Mouse (Mus musculus) embryonic facial prominence, embryonic 11.5 days (tissue): ENCODE measurements around the gene Tmem45b. TPM values are rescaled to one million over a fixed set of nuclear protein-coding genes. Genes with fewer than 3 reads are reported as not detected.

Source experiments
- ATAC-seq: fragments of 200-750 bp; cut with Nextera tagmentation; replicated peaks from 2 replicates; pipeline ENCODE4 v1.8.0; 2017; ENCODE audit warnings: low read depth; ENCODE audit not compliant: insufficient number of reproducible peaks, low FRiP score, low TSS enrichment
- DNase-seq: peaks from one replicate; pipeline ENCODE4 v3.0.0-alpha.2; 2015; ENCODE audit warnings: low spot score
- H3K27ac ChIP-seq: fragments of 300-500 bp; sonication (generic); replicated peaks from 2 replicates; pipeline ENCODE4 v1.5.1; 2014; ENCODE audit warnings: mild to moderate bottlenecking, low read depth, low read length, control low read depth
- H3K27me3 ChIP-seq: fragments of 300-500 bp; sonication (generic); 2 replicates; pipeline ENCODE4 v1.6.1; 2014; ENCODE audit warnings: mild to moderate bottlenecking, low read length, moderate library complexity, mixed read lengths; ENCODE audit not compliant: control insufficient read depth, insufficient read depth
- H3K36me3 ChIP-seq: fragments of 300-500 bp; sonication (generic); replicated peaks from 2 replicates; pipeline ENCODE4 v1.6.1; 2014; ENCODE audit warnings: low read depth, mild to moderate bottlenecking, low read length, moderate library complexity, mixed read lengths; ENCODE audit not compliant: control insufficient read depth, insufficient read depth
- H3K4me1 ChIP-seq: fragments of 300-500 bp; sonication (generic); 2 replicates; pipeline ENCODE4 v1.6.1; 2014; ENCODE audit warnings: low read length, mixed read lengths; ENCODE audit not compliant: control insufficient read depth, insufficient read depth
- H3K4me2 ChIP-seq: fragments of 300-500 bp; sonication (generic); 2 replicates; pipeline ENCODE4 v1.6.1; 2014; ENCODE audit warnings: low read depth, mild to moderate bottlenecking, control low read depth, low read length, moderate library complexity
- H3K4me3 ChIP-seq: fragments of 300-500 bp; sonication (generic); 2 replicates; pipeline ENCODE4 v1.5.1; 2014; ENCODE audit warnings: low read depth, low read length, control low read depth
- H3K9ac ChIP-seq: fragments of 300-500 bp; sonication (generic); replicated peaks from 2 replicates; pipeline ENCODE4 v1.6.1; 2014; ENCODE audit warnings: mild to moderate bottlenecking, control low read depth, low read length
- H3K9me3 ChIP-seq: fragments of 300-500 bp; sonication (generic); replicated peaks from 2 replicates; pipeline ENCODE4 v1.6.1; 2016; ENCODE audit warnings: mild to moderate bottlenecking, low read length, inconsistent platforms, mixed read lengths; ENCODE audit not compliant: control insufficient read depth
- WGBS: fragments of 180-500 bp; shearing (Covaris S2); extraction: QIAGEN DNeasy Blood & Tissue Kit; methylation state at CpG from one replicate; pipeline ENCODE4 v1.1.7; 2014; 5-methylcytosine and 5-hydroxymethylcytosine counted together
- polyA plus RNA-seq: library from polyadenylated mRNA; unstranded; fragments of >200 nt; fragmentation: Nextera tagmentation; extraction: Ambion mirVana; gene quantifications from 2 replicates; pipeline ENCODE4 v1.2.1, GENCODE M21; 2014

Gene Tmem45b
- polyA plus RNA-seq, 1 experiment from 2014 or later, result 0.11 TPM

- WGBS, result 70% methylated on average over 5 of the region's 5 CpGs
- ATAC-seq (no peak), DNase-seq (no peak)
- Histone ChIP-seq H3K27ac (no peak overlapping the region), H3K9me3 (no peaks in the 10 kb centered on the region), H3K4me3 (no peak overlapping the region), H3K9ac (no peak overlapping the region), H3K36me3 (no peaks in the 10 kb centered on the region), H3K27me3 (no peaks in the 10 kb centered on the region), H3K4me1 (no peaks in the 10 kb centered on the region), H3K4me2 (no peak overlapping the region)
Measured at GRCm38 (mm10) chr9:31431751-31432150, 32.5 kb downstream of the Tmem45b start.

- DNase-seq, result no peak
- H3K4me2 ChIP-seq, result no peak overlapping the region
- H3K9ac ChIP-seq, result no peak overlapping the region
- no peak overlapping the region for H3K27ac ChIP-seq
- no peaks in the 10 kb centered on the region for H3K9me3 ChIP-seq
- H3K27me3 ChIP-seq, result no peaks in the 10 kb centered on the region
- ATAC-seq, result no peak
- 68% methylated on average over 9 of the region's 9 CpGs for WGBS
- no peaks in the 10 kb centered on the region for H3K4me1 ChIP-seq
- no peak overlapping the region for H3K4me3 ChIP-seq
- no peaks in the 10 kb centered on the region for H3K36me3 ChIP-seq
Measured at GRCm38 (mm10) chr9:31430011-31430410, 34.3 kb downstream of the Tmem45b start.

GRCm38 (mm10) chr9:31428971-31429370 lies 35.3 kb downstream of the Tmem45b start:
- Histone ChIP-seq H3K9ac (no peak overlapping the region), H3K4me3 (no peak overlapping the region), H3K9me3 (no peaks in the 10 kb centered on the region), H3K36me3 (no peaks in the 10 kb centered on the region), H3K27me3 (no peaks in the 10 kb centered on the region), H3K27ac (no peak overlapping the region), H3K4me2 (no peak overlapping the region), H3K4me1 (no peaks in the 10 kb centered on the region)
- ATAC-seq, result no peak
- 84% methylated on average over 7 of the region's 7 CpGs for WGBS
- DNase-seq, result no peak

- no peak overlapping the region for H3K4me3 ChIP-seq
- no peak overlapping the region for H3K27ac ChIP-seq
- H3K9ac ChIP-seq, result no peak overlapping the region
- H3K36me3 ChIP-seq, result peaks cover 11% of the 10 kb centered on the region
- WGBS, result 84% methylated on average over 5 of the region's 5 CpGs
- H3K4me1 ChIP-seq, result no peaks in the 10 kb centered on the region
- no peak overlapping the region for H3K4me2 ChIP-seq
- no peaks in the 10 kb centered on the region for H3K9me3 ChIP-seq
- DNase-seq (no peak), ATAC-seq (no peak)
- H3K27me3 ChIP-seq, result no peaks in the 10 kb centered on the region
Measured at GRCm38 (mm10) chr9:31422143-31422542, 42.1 kb downstream of the Tmem45b start.

GRCm38 (mm10) chr9:31418821-31419220 lies 45.4 kb downstream of the Tmem45b start:
- Histone ChIP-seq H3K4me1 (no peaks in the 10 kb centered on the region), H3K9me3 (no peaks in the 10 kb centered on the region), H3K9ac (no peak overlapping the region), H3K27ac (no peak overlapping the region), H3K36me3 (peaks cover 11% of the 10 kb centered on the region), H3K4me3 (no peak overlapping the region), H3K4me2 (no peak overlapping the region), H3K27me3 (no peaks in the 10 kb centered on the region)
- ATAC-seq (no peak), DNase-seq (no peak)
- 96% methylated on average over 1 of the region's 1 CpGs for WGBS

GRCm38 (mm10) chr9:31412165-31412564 lies 52.1 kb downstream of the Tmem45b start:
- WGBS, result 90% methylated on average over 4 of the region's 4 CpGs

GRCm38 (mm10) chr9:31405217-31405616 lies 59.0 kb downstream of the Tmem45b start:
- no peak overlapping the region for H3K27ac ChIP-seq
- peak; percentile 33 for DNase-seq
- 59% methylated on average over 6 of the region's 6 CpGs for WGBS
- peaks cover 19% of the 10 kb centered on the region for H3K36me3 ChIP-seq
- no peak overlapping the region for H3K9ac ChIP-seq
- no peak for ATAC-seq
- no peaks in the 10 kb centered on the region for H3K4me1 ChIP-seq
- H3K27me3 ChIP-seq, result no peaks in the 10 kb centered on the region
- no peaks in the 10 kb centered on the region for H3K9me3 ChIP-seq
- H3K4me3 ChIP-seq, result no peak overlapping the region
- no peak overlapping the region for H3K4me2 ChIP-seq

More at GRCm38 (mm10) chr9:31412165-31412564, 52.1 kb downstream of the Tmem45b start:
- H3K36me3 ChIP-seq, result peaks cover 14% of the 10 kb centered on the region
- H3K4me3 ChIP-seq, result no peak overlapping the region
- H3K9ac ChIP-seq, result no peak overlapping the region
- no peaks in the 10 kb centered on the region for H3K27me3 ChIP-seq
- no peaks in the 10 kb centered on the region for H3K4me1 ChIP-seq
- ATAC-seq (no peak), DNase-seq (no peak)
- no peaks in the 10 kb centered on the region for H3K9me3 ChIP-seq
- no peak overlapping the region for H3K27ac ChIP-seq
- H3K4me2 ChIP-seq, result no peak overlapping the region

- no peak overlapping the region for H3K4me3 ChIP-seq
- no peaks in the 10 kb centered on the region for H3K27me3 ChIP-seq
- H3K36me3 ChIP-seq, result peaks cover 14% of the 10 kb centered on the region
- H3K9me3 ChIP-seq, result no peaks in the 10 kb centered on the region
- ATAC-seq, result no peak
- no peaks in the 10 kb centered on the region for H3K4me1 ChIP-seq
- no peak overlapping the region for H3K4me2 ChIP-seq
- WGBS, result 83% methylated on average over 2 of the region's 2 CpGs
- no peak overlapping the region for H3K9ac ChIP-seq
- H3K27ac ChIP-seq, result no peak overlapping the region
- DNase-seq, result no peak
Measured at GRCm38 (mm10) chr9:31404311-31404710, 60.0 kb downstream of the Tmem45b start.
